Mouse (Mus musculus) thymus, postnatal 10 days (tissue): Measurements from ENCODE around the gene Myg1.

ENCODE experiments used
- DNase-seq, 2 experiments: peaks; one replicate each; pipeline ENCODE4 v3.0.0; 2021; ENCODE audit warnings: low spot score in 2 of 2

Myg1 gene

GRCm38 (mm10) chr15:102344490-102344889, 13.0 kb downstream of the Myg1 start:
- no peak for DNase-seq

GRCm38 (mm10) chr15:102346444-102346843, 14.9 kb downstream of the Myg1 start:
- no peak for DNase-seq

- peak; percentile 90 to 96 for DNase-seq
Measured at GRCm38 (mm10) chr15:102350138-102350941, 18.8 kb downstream of the Myg1 start, which contains the start of gene Aaas. Gene Aaas (minus strand): TSS chr15:102350771.

GRCm38 (mm10) chr15:102350942-102351291, 19.4 kb downstream of the Myg1 start:
- no peak for DNase-seq

- no peak for DNase-seq
Measured at GRCm38 (mm10) chr15:102352177-102352576, 20.7 kb downstream of the Myg1 start.

- DNase-seq = no peak
Measured at GRCm38 (mm10) chr15:102353986-102354385, 22.5 kb downstream of the Myg1 start.

- DNase-seq = peak in 1 of 2 experiments; percentile 15
Measured at GRCm38 (mm10) chr15:102355134-102355870, 23.8 kb downstream of the Myg1 start.

GRCm38 (mm10) chr15:102355871-102356441, 24.4 kb downstream of the Myg1 start:
- DNase-seq = no peak

GRCm38 (mm10) chr15:102356501-102357325, 25.2 kb downstream of the Myg1 start:
- DNase-seq = no peak

- peak in 1 of 2 experiments; percentile 24 for DNase-seq
Measured at GRCm38 (mm10) chr15:102358126-102358525, 26.6 kb downstream of the Myg1 start.

GRCm38 (mm10) chr15:102358834-102359233, 27.3 kb downstream of the Myg1 start:
- DNase-seq = no peak

GRCm38 (mm10) chr15:102362648-102363047, 31.1 kb downstream of the Myg1 start:
- DNase-seq = no peak

GRCm38 (mm10) chr15:102364678-102365077, 33.2 kb downstream of the Myg1 start:
- no peak for DNase-seq

GRCm38 (mm10) chr15:102366238-102366637, 34.7 kb downstream of the Myg1 start:
- no peak for DNase-seq

GRCm38 (mm10) chr15:102366733-102367344, 35.3 kb downstream of the Myg1 start, which contains the start of gene Sp7:
Gene Sp7 (minus strand): TSS chr15:102367182.
- no peak for DNase-seq

GRCm38 (mm10) chr15:102369972-102370371, 38.5 kb downstream of the Myg1 start:
- DNase-seq = no peak

- no peak for DNase-seq
Measured at GRCm38 (mm10) chr15:102370727-102371126, 39.2 kb downstream of the Myg1 start.

GRCm38 (mm10) chr15:102376453-102377162, 45.1 kb downstream of the Myg1 start:
- DNase-seq = peak; percentile 25 to 36

GRCm38 (mm10) chr15:102377163-102377543, 45.6 kb downstream of the Myg1 start:
- peak; percentile 68 to 85 for DNase-seq

GRCm38 (mm10) chr15:102377810-102378262, 46.3 kb downstream of the Myg1 start:
- no peak for DNase-seq
